Mouse (Mus musculus) neural tube, embryonic 13.5 days (tissue): ENCODE measurements around the gene Nap1l1. TPM values are rescaled to one million over a fixed set of nuclear protein-coding genes. Genes with fewer than 3 reads are reported as not detected.
A peak's percentile ranks its signal among the peaks of the same experiment; 100 is the strongest.

Source experiments
- ATAC-seq: fragments of 200-750 bp; cut with Nextera tagmentation; 2 replicates; pipeline ENCODE4 v1.8.0; 2017; ENCODE audit warnings: low read depth, mild to moderate bottlenecking, moderate TSS enrichment, moderate library complexity
- H3K27ac ChIP-seq: fragments of 300-500 bp; sonication (generic); replicated peaks from 2 replicates; pipeline ENCODE4 v1.5.1; 2015; ENCODE audit warnings: moderate library complexity, mild to moderate bottlenecking, inconsistent platforms
- H3K27me3 ChIP-seq: fragments of 300-500 bp; sonication (generic); 2 replicates; pipeline ENCODE4 v1.6.1; 2015; ENCODE audit warnings: mild to moderate bottlenecking, inconsistent platforms
- H3K36me3 ChIP-seq: fragments of 300-500 bp; sonication (generic); 2 replicates; pipeline ENCODE4 v1.6.1; 2015; ENCODE audit warnings: mild to moderate bottlenecking, inconsistent platforms
- H3K4me1 ChIP-seq: fragments of 300-500 bp; sonication (generic); replicated peaks from 2 replicates; pipeline ENCODE4 v1.6.1; 2015; ENCODE audit warnings: inconsistent platforms
- H3K4me2 ChIP-seq: fragments of 300-500 bp; sonication (generic); 2 replicates; pipeline ENCODE4 v1.6.1; 2015; ENCODE audit warnings: inconsistent platforms, mild to moderate bottlenecking, moderate library complexity
- H3K4me3 ChIP-seq: fragments of 300-500 bp; sonication (generic); 2 replicates; pipeline ENCODE4 v1.5.1; 2015; ENCODE audit warnings: mild to moderate bottlenecking, inconsistent platforms
- H3K9ac ChIP-seq: fragments of 300-500 bp; sonication (generic); 2 replicates; pipeline ENCODE4 v1.6.1; 2015; ENCODE audit warnings: moderate library complexity, mild to moderate bottlenecking, inconsistent platforms
- H3K9me3 ChIP-seq: fragments of 300-500 bp; sonication (generic); 2 replicates; pipeline ENCODE4 v1.6.1; 2016; ENCODE audit warnings: inconsistent platforms
- WGBS: fragments of 180-500 bp; shearing (Covaris S2); methylation state at CpG from one replicate; pipeline ENCODE4 v1.1.7; 2015; 5-methylcytosine and 5-hydroxymethylcytosine counted together
- polyA plus RNA-seq: library from polyadenylated mRNA; unstranded; fragments of >200 nt; fragmentation: Nextera tagmentation; extraction: Ambion mirVana; gene quantifications from 2 replicates; pipeline ENCODE4 v1.2.1, GENCODE M21; 2015

The Nap1l1 gene
- polyA plus RNA-seq, 1 experiment from 2014 or later, result 195 TPM

- Histone ChIP-seq H3K4me1 (peaks cover 22% of the 10 kb centered on the region), H3K27me3 (no peaks in the 10 kb centered on the region), H3K36me3 (no peaks in the 10 kb centered on the region), H3K4me3 (no peak overlapping the region), H3K9me3 (no peaks in the 10 kb centered on the region), H3K27ac (no peak overlapping the region), H3K4me2 (no peak overlapping the region), H3K9ac (no peak overlapping the region)
- no peak for ATAC-seq
- 81% methylated on average over 9 of the region's 9 CpGs for WGBS
Measured at GRCm38 (mm10) chr10:111540678-111541077, 67.7 kb downstream of the Nap1l1 start.

DNA sequence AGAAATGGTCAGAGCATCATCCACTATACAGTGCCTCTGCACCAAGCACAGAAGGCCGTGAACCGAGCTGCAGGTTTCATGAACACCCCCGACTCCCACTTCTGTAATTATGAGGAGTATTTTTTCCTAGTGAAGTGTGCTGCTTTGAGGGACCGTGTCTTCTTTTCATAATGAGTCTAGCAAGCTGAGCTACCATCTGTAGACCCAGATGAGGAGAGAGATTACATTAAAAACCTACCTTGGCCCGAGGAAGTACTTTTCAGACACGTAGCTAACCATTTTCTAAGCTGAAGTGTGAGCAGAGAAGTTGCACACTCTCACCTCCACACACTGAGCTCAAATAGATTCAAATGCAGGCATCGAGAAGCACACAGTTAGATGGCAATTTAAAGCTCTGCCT lies 70.1 kb downstream of the Nap1l1 start:
- no peak overlapping the region for H3K9ac ChIP-seq
- H3K4me1 ChIP-seq, result peaks cover 23% of the 10 kb centered on the region
- ATAC-seq, result no peak
- H3K27ac ChIP-seq, result no peak overlapping the region
- 89% methylated on average over 7 of the region's 7 CpGs for WGBS
- H3K4me3 ChIP-seq, result no peak overlapping the region
- H3K36me3 ChIP-seq, result no peaks in the 10 kb centered on the region
- no peaks in the 10 kb centered on the region for H3K27me3 ChIP-seq
- H3K4me2 ChIP-seq, result no peak overlapping the region
- H3K9me3 ChIP-seq, result no peaks in the 10 kb centered on the region

DNA sequence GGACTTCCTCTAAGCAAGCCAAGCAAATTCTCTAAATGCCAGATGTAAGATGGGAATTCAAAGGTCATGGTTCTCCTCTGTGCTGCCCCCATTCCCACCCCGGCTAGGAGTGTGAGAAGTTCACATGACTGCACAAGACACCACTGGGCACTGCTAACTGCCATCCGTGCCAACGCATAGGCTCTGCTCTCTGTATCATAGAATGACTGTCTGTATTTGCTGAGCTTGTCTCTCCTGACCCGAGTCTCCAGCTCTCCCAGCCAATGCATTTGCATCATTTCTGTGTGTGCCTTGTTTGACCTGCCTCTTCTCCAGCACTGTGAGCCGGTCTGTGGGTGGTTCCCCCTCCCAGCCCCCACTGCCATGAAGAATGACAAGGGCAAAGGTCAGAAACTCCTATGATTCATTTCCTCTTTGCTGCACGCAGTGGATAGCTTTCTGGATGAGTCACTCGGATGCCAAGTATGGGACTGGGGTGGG lies 70.8 kb downstream of the Nap1l1 start:
- Histone ChIP-seq H3K4me3 (no peak overlapping the region), H3K27me3 (no peaks in the 10 kb centered on the region), H3K27ac (peak overlapping the region; percentile 28; the same call in 1 of the 2 replicates), H3K4me2 (no peak overlapping the region), H3K9me3 (no peaks in the 10 kb centered on the region), H3K36me3 (no peaks in the 10 kb centered on the region), H3K4me1 (peaks cover 23% of the 10 kb centered on the region), H3K9ac (no peak overlapping the region)
- 52% methylated on average over 7 of the region's 7 CpGs for WGBS
- peak; percentile 55; the same call in 1 of the 2 replicates for ATAC-seq

DNA sequence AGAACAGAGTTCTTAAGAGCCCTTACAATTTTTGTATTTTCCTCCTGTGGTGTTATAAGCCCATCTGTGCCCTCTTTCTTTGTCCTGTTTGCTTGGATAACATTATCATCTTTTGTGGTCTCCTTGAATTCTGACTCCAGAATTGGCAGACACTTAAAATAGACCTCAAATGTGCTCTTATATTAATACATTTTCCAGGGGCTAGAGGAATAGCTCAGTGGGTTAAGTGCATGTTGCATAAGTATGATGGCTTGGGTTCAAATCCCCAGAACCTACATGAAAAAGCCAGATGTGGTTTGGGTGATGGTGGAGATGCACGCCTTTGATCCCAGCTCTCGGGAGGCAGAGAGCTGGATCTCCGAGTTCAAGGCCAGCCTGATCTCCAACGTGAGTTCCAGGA lies 71.3 kb downstream of the Nap1l1 start:
- Histone ChIP-seq H3K27ac (no peak overlapping the region; the same call in 1 of the 2 replicates), H3K4me1 (peaks cover 19% of the 10 kb centered on the region), H3K4me2 (no peak overlapping the region), H3K4me3 (no peak overlapping the region), H3K36me3 (no peaks in the 10 kb centered on the region), H3K9ac (no peak overlapping the region), H3K27me3 (no peaks in the 10 kb centered on the region), H3K9me3 (no peaks in the 10 kb centered on the region)
- WGBS, result 78% methylated on average over 4 of the region's 4 CpGs
- ATAC-seq, result no peak

GRCm38 (mm10) chr10:111545648-111546047 lies 72.6 kb downstream of the Nap1l1 start:
- Histone ChIP-seq H3K4me1 (peaks cover 11% of the 10 kb centered on the region; the same call in 1 of the 2 replicates), H3K36me3 (no peaks in the 10 kb centered on the region), H3K9me3 (no peaks in the 10 kb centered on the region), H3K27ac (no peak overlapping the region), H3K4me3 (no peak overlapping the region), H3K4me2 (no peak overlapping the region), H3K27me3 (no peaks in the 10 kb centered on the region), H3K9ac (no peak overlapping the region)
- ATAC-seq, result no peak
- WGBS, result 69% methylated on average over 4 of the region's 4 CpGs

Other genes with a start within 250 kb of the Nap1l1 start
- gene Bbs10, start 174.5 kb upstream of the Nap1l1 start, polyA plus RNA-seq, result 6.3 and 6.4 TPM in 2 replicates
- gene Phlda1, start 33.1 kb downstream of the Nap1l1 start, polyA plus RNA-seq, result 101 and 106 TPM in 2 replicates